Mouse (Mus musculus) midbrain, postnatal 0 days (tissue): ENCODE measurements around the gene 9230104L09Rik. TPM values are rescaled to one million over a fixed set of nuclear protein-coding genes. Genes with fewer than 3 reads are reported as not detected.

Experiments
- ATAC-seq: fragments of 200-750 bp; cut with Nextera tagmentation; 2 replicates; pipeline ENCODE4 v1.8.0; 2017; ENCODE audit warnings: moderate number of reproducible peaks, mild to moderate bottlenecking, moderate TSS enrichment, moderate library complexity; ENCODE audit not compliant: low FRiP score
- DNase-seq: peaks from one replicate; pipeline ENCODE4 v3.0.0-alpha.2; 2015; ENCODE audit warnings: low spot score
- H3K27ac ChIP-seq: fragments of 300-500 bp; sonication (generic); 2 replicates; pipeline ENCODE4 v1.5.1; 2014; ENCODE audit warnings: low read depth, mild to moderate bottlenecking, low read length, mixed read lengths
- H3K27me3 ChIP-seq: fragments of 300-500 bp; sonication (generic); 2 replicates; pipeline ENCODE4 v1.6.1; 2014; ENCODE audit warnings: low read length, control low read depth, mixed read lengths; ENCODE audit not compliant: insufficient read depth
- H3K36me3 ChIP-seq: fragments of 300-500 bp; sonication (generic); 2 replicates; pipeline ENCODE4 v1.6.1; 2014; ENCODE audit warnings: low read length, control low read depth, mixed read lengths; ENCODE audit not compliant: insufficient read depth
- H3K4me1 ChIP-seq: fragments of 300-500 bp; sonication (generic); 2 replicates; pipeline ENCODE4 v1.6.1; 2014; ENCODE audit warnings: mild to moderate bottlenecking, control low read depth, antibody characterized with exemption, low read length, mixed read lengths; ENCODE audit not compliant: insufficient read depth
- H3K4me2 ChIP-seq: fragments of 300-500 bp; sonication (generic); 2 replicates; pipeline ENCODE4 v1.6.1; 2014; ENCODE audit warnings: low read depth, mild to moderate bottlenecking, low read length, mixed read lengths; ENCODE audit not compliant: poor library complexity, severe bottlenecking
- H3K4me3 ChIP-seq: fragments of 300-500 bp; sonication (generic); 2 replicates; pipeline ENCODE4 v1.5.1; 2014; ENCODE audit warnings: low read depth, mild to moderate bottlenecking, low read length, moderate library complexity
- H3K9ac ChIP-seq: fragments of 300-500 bp; sonication (generic); replicated peaks from 2 replicates; pipeline ENCODE4 v1.6.1; 2014; ENCODE audit warnings: mild to moderate bottlenecking, low read length, moderate library complexity, mixed read lengths; ENCODE audit not compliant: poor library complexity, severe bottlenecking
- H3K9me3 ChIP-seq: fragments of 300-500 bp; sonication (generic); 2 replicates; pipeline ENCODE4 v1.6.1; 2016; ENCODE audit warnings: low read length, control low read depth
- CTCF ChIP-seq: IDR thresholded peaks from 2 replicates; pipeline ENCODE4 v1.5.1; 2016; ENCODE audit warnings: antibody characterized with exemption, mild to moderate bottlenecking
- WGBS: fragments of 180-500 bp; shearing (Covaris S2); extraction: QIAGEN DNeasy Blood & Tissue Kit; methylation state at CpG from one replicate; pipeline ENCODE4 v1.1.7; 2014; 5-methylcytosine and 5-hydroxymethylcytosine counted together
- polyA plus RNA-seq: library from polyadenylated mRNA; unstranded; fragments of >200 nt; fragmentation: Nextera tagmentation; extraction: Ambion mirVana; gene quantifications from 2 replicates; pipeline ENCODE4 v1.2.1, GENCODE M21; 2015
- total RNA-seq: library from RNA; depleted of rRNA; stranded (reverse); fragments of >200 nt; gene quantifications from 2 replicates; pipeline ENCODE4 v1.2.3, GENCODE M21; 2014

9230104L09Rik gene
- total and polyA plus RNA-seq, 2 experiments from 2014 or later, result not detected

- ATAC-seq (peak; percentile 71), DNase-seq (no peak)
- no peak for TF ChIP-seq CTCF
- H3K36me3 ChIP-seq, result no peaks in the 10 kb centered on the region
- H3K27ac ChIP-seq, result no peak overlapping the region
- no peaks in the 10 kb centered on the region for H3K27me3 ChIP-seq
- H3K4me2 ChIP-seq, result no peak overlapping the region
- H3K9me3 ChIP-seq, result no peaks in the 10 kb centered on the region
- H3K4me3 ChIP-seq, result no peak overlapping the region
- H3K9ac ChIP-seq, result no peak overlapping the region
- no peaks in the 10 kb centered on the region for H3K4me1 ChIP-seq
- 22% methylated on average over 3 of the region's 3 CpGs for WGBS
Measured at GRCm38 (mm10) chr2:148889331-148890010, 24.6 kb upstream of the 9230104L09Rik start.

DNA sequence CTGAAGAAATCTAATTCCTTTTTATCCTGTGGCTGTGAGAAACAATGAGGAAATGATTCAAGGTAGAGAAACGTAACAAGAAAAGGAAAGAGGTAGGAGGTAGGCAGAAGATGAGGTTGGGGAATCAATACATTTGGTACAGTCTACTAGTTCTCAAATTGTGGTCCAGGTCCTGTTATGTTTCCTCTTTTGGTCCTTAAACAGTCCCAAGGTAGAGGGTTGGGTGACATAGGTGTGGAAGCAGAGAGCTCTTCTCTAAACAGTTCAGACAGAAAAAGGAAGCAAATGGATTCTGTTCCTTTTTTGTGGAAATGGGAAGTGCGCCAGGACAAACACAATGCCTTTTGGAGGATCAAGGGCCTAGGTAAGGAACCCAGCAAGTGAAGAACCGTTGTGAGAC is 24.0 kb upstream of the 9230104L09Rik start:
- H3K9ac ChIP-seq, result no peak overlapping the region
- no peak for DNase-seq
- no peaks in the 10 kb centered on the region for H3K36me3 ChIP-seq
- WGBS, result 65% methylated on average over 3 of the region's 3 CpGs
- H3K27me3 ChIP-seq, result no peaks in the 10 kb centered on the region
- no peaks in the 10 kb centered on the region for H3K4me1 ChIP-seq
- no peaks in the 10 kb centered on the region for H3K9me3 ChIP-seq
- no peak for TF ChIP-seq CTCF
- H3K4me2 ChIP-seq, result no peak overlapping the region
- H3K4me3 ChIP-seq, result no peak overlapping the region
- 0 out of 2 replicates have a peak overlapping the region, but pooled peaks have one; percentile 51 for H3K27ac ChIP-seq
- ATAC-seq, result no peak

- no peak overlapping the region for H3K27ac ChIP-seq
- H3K9me3 ChIP-seq, result no peaks in the 10 kb centered on the region
- H3K4me1 ChIP-seq, result no peaks in the 10 kb centered on the region
- DNase-seq, result peak; percentile 48
- no peak overlapping the region for H3K4me2 ChIP-seq
- H3K4me3 ChIP-seq, result no peak overlapping the region
- TF ChIP-seq CTCF, result no peak
- no peaks in the 10 kb centered on the region for H3K27me3 ChIP-seq
- no peak; the same call in 1 of the 2 replicates for ATAC-seq
- no peaks in the 10 kb centered on the region for H3K36me3 ChIP-seq
- no peak overlapping the region for H3K9ac ChIP-seq
Measured at GRCm38 (mm10) chr2:148884738-148885137, 19.9 kb upstream of the 9230104L09Rik start.

- WGBS, result 50% methylated on average over 1 of the region's 1 CpGs
- Histone ChIP-seq H3K9ac (no peak overlapping the region), H3K4me1 (peaks cover 2% of the 10 kb centered on the region; the same call in 1 of the 2 replicates), H3K9me3 (no peaks in the 10 kb centered on the region), H3K27ac (no peak overlapping the region), H3K4me2 (no peak overlapping the region), H3K36me3 (no peaks in the 10 kb centered on the region), H3K27me3 (no peaks in the 10 kb centered on the region), H3K4me3 (no peak overlapping the region)
- DNase-seq (no peak), ATAC-seq (no peak)
- no peak for TF ChIP-seq CTCF
Measured at GRCm38 (mm10) chr2:148879199-148879598, 14.4 kb upstream of the 9230104L09Rik start.

GRCm38 (mm10) chr2:148878641-148879130 is 13.8 kb upstream of the 9230104L09Rik start:
- Histone ChIP-seq H3K9me3 (no peaks in the 10 kb centered on the region), H3K36me3 (no peaks in the 10 kb centered on the region), H3K9ac (no peak overlapping the region), H3K4me3 (no peak overlapping the region), H3K4me2 (no peak overlapping the region), H3K27me3 (no peaks in the 10 kb centered on the region), H3K4me1 (peaks cover 7% of the 10 kb centered on the region; the same call in 1 of the 2 replicates), H3K27ac (no peak overlapping the region)
- DNase-seq (no peak), ATAC-seq (no peak)
- WGBS, result 24% methylated on average over 2 of the region's 2 CpGs
- no peak for TF ChIP-seq CTCF

GRCm38 (mm10) chr2:148877016-148877770 is 12.4 kb upstream of the 9230104L09Rik start:
- no peak for TF ChIP-seq CTCF
- Histone ChIP-seq H3K4me3 (no peak overlapping the region), H3K36me3 (peaks cover 3% of the 10 kb centered on the region; the same call in 1 of the 2 replicates), H3K4me1 (peaks cover 21% of the 10 kb centered on the region), H3K9me3 (no peaks in the 10 kb centered on the region), H3K9ac (no peak overlapping the region), H3K27ac (no peak overlapping the region), H3K27me3 (no peaks in the 10 kb centered on the region), H3K4me2 (no peak overlapping the region)
- DNase-seq, result no peak
- WGBS, result 49% methylated on average over 3 of the region's 3 CpGs
- ATAC-seq, result no peak
